Mouse (Mus musculus): ENCODE measurements around the gene Ccz1.

The Ccz1 gene

GRCm38 (mm10) chr5:143994632-143995365 is 19.9 kb downstream of the Ccz1 start:
- in situ Hi-C loops (cut with MboI, MseI): loop anchor here (10.0 kb wide), 1 partner anchor 790 kb away; no protein-coding TSS in a partner anchor

GRCm38 (mm10) chr5:143993849-143994248 is 20.8 kb downstream of the Ccz1 start:
- in situ Hi-C loops (cut with MboI, MseI): loop anchor here (10.0 kb wide), 1 partner anchor 791 kb away; no protein-coding TSS in a partner anchor

- in situ Hi-C loops (cut with MboI, MseI): loop anchor here (10.0 kb wide), 1 partner anchor 792 kb away; no protein-coding TSS in a partner anchor
Measured at GRCm38 (mm10) chr5:143993260-143993659, 21.4 kb downstream of the Ccz1 start.

- in situ Hi-C loops (cut with MboI, MseI): loop anchor here (10.0 kb wide), 1 partner anchor 792 kb away; no protein-coding TSS in a partner anchor
Measured at GRCm38 (mm10) chr5:143992661-143993060, 22.0 kb downstream of the Ccz1 start.

- in situ Hi-C loops (cut with MboI, MseI): loop anchor here (10.0 kb wide), 1 partner anchor 795 kb away; no protein-coding TSS in a partner anchor
Measured at GRCm38 (mm10) chr5:143990086-143990485, 24.6 kb downstream of the Ccz1 start.

GRCm38 (mm10) chr5:143989046-143989445 is 25.6 kb downstream of the Ccz1 start:
- in situ Hi-C loops (cut with MboI, MseI): no loop called here

GRCm38 (mm10) chr5:143987596-143987995 is 27.1 kb downstream of the Ccz1 start:
- in situ Hi-C loops (cut with MboI, MseI): no loop called here

GRCm38 (mm10) chr5:143985381-143985780 is 29.3 kb downstream of the Ccz1 start:
- in situ Hi-C loops (cut with MboI, MseI): no loop called here

- in situ Hi-C loops (cut with MboI, MseI): no loop called here
Measured at GRCm38 (mm10) chr5:143982361-143982760, 32.3 kb downstream of the Ccz1 start.

- in situ Hi-C loops (cut with MboI, MseI): no loop called here
Measured at GRCm38 (mm10) chr5:143980858-143981257, 33.8 kb downstream of the Ccz1 start.

GRCm38 (mm10) chr5:143976726-143977431 is 37.8 kb downstream of the Ccz1 start:
- in situ Hi-C loops (cut with MboI, MseI): no loop called here

GRCm38 (mm10) chr5:143976232-143976631 is 38.4 kb downstream of the Ccz1 start:
- in situ Hi-C loops (cut with MboI, MseI): no loop called here

GRCm38 (mm10) chr5:143975631-143975933 is 39.1 kb downstream of the Ccz1 start:
- in situ Hi-C loops (cut with MboI, MseI): no loop called here

- in situ Hi-C loops (cut with MboI, MseI): no loop called here
Measured at GRCm38 (mm10) chr5:143974931-143975630, 39.6 kb downstream of the Ccz1 start.

- in situ Hi-C loops (cut with MboI, MseI): no loop called here
Measured at GRCm38 (mm10) chr5:143972628-143973027, 42.0 kb downstream of the Ccz1 start.

- in situ Hi-C loops (cut with MboI, MseI): no loop called here
Measured at GRCm38 (mm10) chr5:143966671-143967070, 48.0 kb downstream of the Ccz1 start.

GRCm38 (mm10) chr5:143965586-143966345 is 48.9 kb downstream of the Ccz1 start:
- in situ Hi-C loops (cut with MboI, MseI): no loop called here

GRCm38 (mm10) chr5:143961176-143961575 is 53.5 kb downstream of the Ccz1 start:
- in situ Hi-C loops (cut with MboI, MseI): no loop called here

- in situ Hi-C loops (cut with MboI, MseI): no loop called here
Measured at GRCm38 (mm10) chr5:143959551-143959950, 55.1 kb downstream of the Ccz1 start.

- in situ Hi-C loops (cut with MboI, MseI): no loop called here
Measured at GRCm38 (mm10) chr5:143957101-143957500, 57.6 kb downstream of the Ccz1 start.

- in situ Hi-C loops (cut with MboI, MseI): no loop called here
Measured at GRCm38 (mm10) chr5:143950016-143950415, 64.7 kb downstream of the Ccz1 start.

- in situ Hi-C loops (cut with MboI, MseI): no loop called here
Measured at GRCm38 (mm10) chr5:143948361-143948760, 66.3 kb downstream of the Ccz1 start.

Measured in T-helper 1 cell (primary cell).